Mouse (Mus musculus) gastrocnemius, postnatal 36 days (tissue): ENCODE data around the gene Cacna1d. TPM values are rescaled to one million over a fixed set of nuclear protein-coding genes. Genes with fewer than 3 reads are reported as not detected.

Experiments
- DNase-seq, 2 experiments: peaks; one replicate each; pipeline ENCODE4 v3.0.0; 2022
- intact Hi-C: fragments of 180-260 bp; cut with DNase I; formaldehyde crosslinking; loops from one replicate; pipeline ENCODE4 v1.15.1; 2025
- total RNA-seq, 2 experiments: library from RNA; stranded (reverse); gene quantifications; 2 replicates each; pipeline ENCODE4 v1.2.3; 2021

Gene Cacna1d
- total RNA-seq, 2 experiments from 2014 or later, result 0.26 to 0.91 TPM

DNA sequence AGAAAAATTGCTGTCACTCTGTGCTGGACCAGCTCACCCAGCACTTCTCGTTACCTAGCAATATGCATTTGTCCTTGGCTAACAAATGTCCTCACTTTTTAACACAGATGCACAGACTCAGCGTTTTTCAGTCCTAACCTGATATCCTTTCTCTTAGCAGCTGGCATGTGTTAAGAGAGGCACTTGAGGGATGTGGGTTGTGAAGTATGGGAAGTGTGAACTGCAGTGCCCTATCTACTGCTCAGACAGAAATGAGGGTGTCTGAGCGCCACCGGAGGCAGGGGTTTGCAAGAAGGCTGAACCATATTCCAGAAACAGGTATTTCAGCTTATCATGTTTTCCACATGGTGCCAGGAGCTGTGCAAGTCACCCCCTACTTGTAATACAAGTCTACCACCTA is 27.9 kb downstream of the Cacna1d start:
- intact Hi-C loops, result no loop called here
- no peak for DNase-seq

GRCm38 (mm10) chr14:30459891-30460523 is 31.2 kb downstream of the Cacna1d start:
- peak; percentile 54 to 64 for DNase-seq
- intact Hi-C loops, result loop anchor here (2.0 kb wide), 1 partner anchor 323 kb away; no protein-coding TSS in a partner anchor

- DNase-seq, result no peak
- intact Hi-C loops, result no loop called here
Measured at GRCm38 (mm10) chr14:30458820-30459219, 32.4 kb downstream of the Cacna1d start.

DNA sequence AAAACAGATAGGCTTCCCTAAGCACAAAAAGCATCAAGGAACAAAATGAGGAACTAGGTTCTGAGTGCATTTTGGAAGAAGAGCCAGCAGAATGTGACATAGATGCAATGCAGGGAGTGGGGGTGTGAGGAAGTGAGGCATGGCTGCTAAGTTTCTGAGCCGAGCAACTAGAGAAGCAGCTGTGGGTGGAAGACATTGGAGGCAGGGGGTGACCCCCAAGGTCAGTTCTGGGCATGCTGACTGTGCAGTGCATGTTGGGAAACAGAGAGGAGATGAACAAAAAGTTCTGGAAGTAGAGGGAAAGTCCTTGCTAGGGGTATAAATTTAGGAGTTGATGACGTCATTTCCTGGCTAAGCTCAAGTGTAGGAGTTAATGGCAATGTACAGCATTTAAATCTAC is 33.4 kb downstream of the Cacna1d start:
- intact Hi-C loops, result no loop called here
- DNase-seq, result no peak

DNA sequence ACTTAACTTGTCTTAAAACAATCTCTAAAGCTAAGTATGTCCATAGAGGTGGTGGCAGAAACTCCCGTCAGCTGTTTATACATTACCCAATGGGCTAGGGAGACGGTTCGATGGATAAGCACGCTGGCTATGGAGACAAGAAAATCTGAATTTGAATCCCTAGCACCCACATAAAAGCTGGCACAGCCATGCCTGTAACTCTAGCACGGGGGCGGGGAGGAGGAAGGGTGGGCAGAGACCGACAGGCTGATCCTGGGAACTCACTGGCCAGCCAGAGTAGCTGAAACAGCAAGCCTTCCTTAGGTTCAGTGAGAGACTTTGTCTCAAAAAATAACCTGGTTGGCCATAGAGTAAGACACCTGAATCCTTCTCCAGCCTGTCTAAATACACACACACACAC is 33.8 kb downstream of the Cacna1d start:
- no peak for DNase-seq
- intact Hi-C loops, result no loop called here

DNA sequence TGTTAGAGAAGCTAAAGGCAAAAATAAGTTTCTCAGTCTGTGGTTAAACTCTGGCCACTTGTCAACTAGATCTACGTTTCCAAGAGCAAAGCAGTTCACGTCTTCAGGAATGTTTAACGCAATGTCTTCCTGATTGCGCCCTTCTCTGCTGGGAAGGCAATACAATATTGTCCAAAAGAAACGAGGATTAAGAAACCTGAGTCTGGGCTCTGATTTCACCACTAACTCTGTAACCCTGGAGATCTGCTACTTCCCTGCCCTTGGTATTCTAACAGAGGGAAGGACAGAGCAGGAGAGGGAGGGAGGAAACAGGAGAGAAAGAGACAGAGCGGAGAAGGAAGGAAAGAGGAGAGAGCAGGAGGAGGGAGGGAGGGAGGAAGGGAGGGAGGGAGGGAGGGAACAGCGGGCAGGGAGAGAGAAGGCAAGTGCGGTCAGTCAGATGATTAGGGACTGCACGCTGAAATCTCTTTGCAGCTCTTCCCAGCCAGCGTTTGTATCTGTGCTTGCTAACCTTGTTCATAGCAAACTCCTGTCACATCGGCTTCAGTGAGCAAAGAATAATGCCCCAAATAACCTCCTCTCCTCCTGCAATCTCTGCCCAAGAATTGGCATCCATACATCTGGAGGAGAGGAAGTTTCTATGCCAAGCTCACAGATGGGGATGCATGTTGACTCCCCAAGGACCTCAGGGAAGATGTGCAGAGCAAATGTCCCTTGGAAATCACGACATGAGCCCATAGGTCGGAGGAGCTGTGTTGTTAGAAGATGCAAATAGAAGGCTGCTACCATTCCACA is 35.3 kb downstream of the Cacna1d start:
- intact Hi-C loops, result no loop called here
- no peak for DNase-seq

- intact Hi-C loops, result no loop called here
- DNase-seq, result no peak
Measured at GRCm38 (mm10) chr14:30439915-30440314, 51.3 kb downstream of the Cacna1d start.

DNA sequence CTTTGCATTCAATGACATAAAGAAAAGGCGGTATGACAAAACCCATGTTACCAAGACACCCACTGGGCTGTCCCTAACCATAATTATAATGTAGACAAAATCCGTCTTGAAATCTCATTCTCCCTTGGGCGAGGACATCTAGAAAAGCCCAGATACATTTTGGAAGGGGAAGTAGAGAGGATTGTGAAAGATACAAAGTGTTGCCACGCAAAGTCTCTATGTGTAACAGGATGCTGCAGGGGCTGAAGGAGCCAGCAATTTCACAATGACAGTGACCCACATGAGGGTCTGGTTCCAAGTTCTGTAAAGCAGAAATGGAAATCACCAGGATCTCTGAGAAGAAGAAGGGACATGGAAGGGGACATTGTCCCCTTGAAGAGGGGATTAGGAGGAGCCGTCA is 55.9 kb downstream of the Cacna1d start:
- intact Hi-C loops, result no loop called here

DNA sequence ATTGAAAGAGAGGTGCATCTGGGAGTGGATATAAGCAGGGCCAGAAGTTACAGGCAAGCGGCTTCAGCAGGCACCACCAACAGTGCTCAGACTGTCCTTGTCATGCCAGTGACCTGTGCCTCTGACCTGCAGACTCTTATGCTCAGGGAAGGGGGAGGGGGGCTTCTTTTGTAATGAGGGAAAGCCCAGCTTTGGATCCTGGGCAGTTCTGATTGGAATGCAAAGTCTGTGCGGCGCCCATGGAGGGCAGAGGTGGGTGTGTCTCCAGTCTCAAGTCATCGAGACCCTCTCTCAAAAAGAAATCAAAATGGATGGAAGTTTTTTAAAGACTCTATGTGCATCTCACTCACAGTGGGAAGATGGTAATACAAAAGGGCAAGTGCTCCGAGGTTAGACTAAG is 60.8 kb downstream of the Cacna1d start:
- DNase-seq, result no peak

More for the DNA sequence above, 55.9 kb downstream of the Cacna1d start:
- DNase-seq, result no peak

GRCm38 (mm10) chr14:30430026-30430425 is 61.2 kb downstream of the Cacna1d start:
- intact Hi-C loops, result no loop called here
- no peak for DNase-seq

More for the DNA sequence above, 60.8 kb downstream of the Cacna1d start:
- intact Hi-C loops, result no loop called here

DNA sequence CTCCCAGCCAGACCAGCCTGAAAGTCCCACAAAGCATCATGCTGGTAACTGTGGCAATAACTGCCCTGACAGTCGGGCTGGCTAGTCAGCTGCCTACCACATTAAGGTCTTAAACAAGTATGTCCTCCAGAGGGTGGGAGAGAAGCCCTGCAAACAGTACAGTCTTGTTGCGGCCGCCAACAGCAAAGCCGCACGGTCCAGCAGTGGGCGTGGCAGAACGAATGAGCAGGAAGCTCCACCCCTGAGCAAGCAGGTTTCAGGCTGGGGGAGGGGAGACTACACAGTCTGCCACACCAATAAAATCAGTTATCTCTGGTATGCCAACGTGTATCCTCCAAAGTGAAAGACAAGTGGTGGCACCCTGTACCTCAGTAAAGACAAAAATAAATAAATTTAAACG is 61.6 kb downstream of the Cacna1d start:
- intact Hi-C loops, result no loop called here
- no peak for DNase-seq

DNA sequence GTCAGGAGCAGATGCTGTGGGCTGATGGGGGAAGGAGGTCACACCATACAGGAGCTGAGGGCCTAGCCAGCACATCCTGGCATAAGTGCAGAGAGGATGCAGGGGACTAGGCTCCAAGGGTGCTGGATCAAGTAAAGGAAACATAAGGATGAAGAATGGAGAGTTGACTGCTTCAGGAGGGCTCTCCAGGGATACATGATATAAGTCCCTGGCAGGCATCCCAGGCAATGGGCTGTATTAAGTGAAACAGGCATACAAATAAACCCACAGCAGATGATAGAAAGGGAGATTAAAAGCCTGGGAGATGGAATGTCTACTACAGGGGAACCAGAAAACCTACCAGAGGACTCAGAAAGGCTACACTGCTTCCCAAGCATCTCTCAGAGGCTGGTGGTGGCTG is 62.5 kb downstream of the Cacna1d start:
- intact Hi-C loops, result no loop called here
- DNase-seq, result no peak

DNA sequence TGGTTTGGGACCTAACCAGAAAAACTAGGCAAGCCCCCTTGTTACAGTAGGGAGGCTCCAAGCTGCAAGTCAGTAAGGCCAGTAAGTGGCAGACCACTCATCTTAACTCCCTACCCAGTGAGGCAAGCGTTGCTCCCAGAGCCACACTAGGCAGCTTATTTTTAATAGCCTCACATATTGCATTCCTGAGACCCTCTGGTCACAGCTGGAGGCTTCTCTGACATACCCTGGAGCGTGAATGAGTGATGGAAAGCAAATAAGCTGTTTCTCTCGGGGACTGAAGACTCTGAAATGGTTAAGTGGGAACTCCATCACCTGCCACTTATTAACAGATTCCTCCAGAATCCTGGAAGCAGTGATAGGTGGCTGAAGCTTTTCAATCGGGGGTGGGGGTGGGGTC is 65.4 kb downstream of the Cacna1d start:
- intact Hi-C loops, result no loop called here
- no peak for DNase-seq

GRCm38 (mm10) chr14:30425175-30425574 is 66.1 kb downstream of the Cacna1d start:
- intact Hi-C loops, result no loop called here
- DNase-seq, result no peak

GRCm38 (mm10) chr14:30424638-30425037 is 66.6 kb downstream of the Cacna1d start:
- intact Hi-C loops, result no loop called here
- no peak for DNase-seq

DNA sequence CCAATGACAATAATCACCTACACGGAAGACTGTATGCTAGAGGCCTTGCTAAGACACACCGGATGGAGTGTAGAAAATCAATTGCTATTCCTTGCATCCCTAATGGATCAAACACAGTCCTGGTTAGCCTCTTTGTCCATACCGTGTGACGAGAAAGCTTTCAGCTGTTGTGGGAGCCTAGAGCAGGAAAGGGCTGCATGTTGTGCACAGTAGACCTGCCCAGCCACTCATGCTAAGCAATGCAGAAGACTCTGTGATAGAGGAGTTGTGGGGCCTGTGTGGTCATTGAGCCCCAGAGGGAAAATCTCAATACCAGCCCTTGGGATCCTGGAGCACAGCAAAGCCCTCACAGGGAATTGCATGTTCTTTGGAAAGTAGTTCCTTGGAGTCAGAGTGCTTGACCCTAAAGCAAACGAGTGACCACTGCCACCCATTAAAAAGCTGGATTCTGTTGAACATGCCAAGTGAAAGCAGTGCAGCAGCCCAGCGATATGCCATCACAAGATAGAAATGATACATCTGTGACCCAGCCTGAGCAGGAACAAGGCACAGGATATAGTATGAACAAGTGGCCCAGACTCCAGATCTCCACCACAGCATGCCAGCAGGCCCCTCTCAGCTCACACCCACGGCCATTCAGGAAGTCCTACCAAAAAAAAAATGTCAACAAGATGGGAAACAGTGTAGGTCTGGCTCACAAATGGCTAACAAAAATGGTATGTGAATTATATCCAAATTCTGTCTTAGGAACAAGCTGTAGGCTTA is 68.7 kb downstream of the Cacna1d start:
- no peak for DNase-seq
- intact Hi-C loops, result no loop called here

GRCm38 (mm10) chr14:30419458-30419857 is 71.8 kb downstream of the Cacna1d start:
- no peak for DNase-seq
- intact Hi-C loops, result no loop called here

DNA sequence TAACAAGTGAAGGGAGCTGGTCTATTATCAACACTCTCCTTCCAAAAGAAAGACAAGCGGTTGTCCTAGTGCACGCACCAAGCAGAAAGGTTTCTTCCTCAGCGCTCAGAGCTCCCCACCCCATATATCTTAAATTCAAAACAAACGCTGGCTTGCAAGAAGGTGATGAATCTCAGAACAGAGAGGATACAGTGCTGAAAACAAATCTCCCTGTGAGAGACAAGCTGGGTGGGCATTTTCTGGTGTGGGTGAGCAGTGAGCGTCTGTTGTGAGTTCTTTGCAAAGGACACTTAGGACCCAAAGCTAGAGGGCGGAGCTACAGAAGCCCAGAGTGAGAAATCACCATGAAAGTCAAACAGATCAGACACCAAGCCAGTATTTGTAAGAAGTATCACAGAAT is 72.2 kb downstream of the Cacna1d start:
- DNase-seq, result no peak
- intact Hi-C loops, result no loop called here

GRCm38 (mm10) chr14:30415830-30416229 is 75.4 kb downstream of the Cacna1d start:
- intact Hi-C loops, result no loop called here
- DNase-seq, result no peak

DNA sequence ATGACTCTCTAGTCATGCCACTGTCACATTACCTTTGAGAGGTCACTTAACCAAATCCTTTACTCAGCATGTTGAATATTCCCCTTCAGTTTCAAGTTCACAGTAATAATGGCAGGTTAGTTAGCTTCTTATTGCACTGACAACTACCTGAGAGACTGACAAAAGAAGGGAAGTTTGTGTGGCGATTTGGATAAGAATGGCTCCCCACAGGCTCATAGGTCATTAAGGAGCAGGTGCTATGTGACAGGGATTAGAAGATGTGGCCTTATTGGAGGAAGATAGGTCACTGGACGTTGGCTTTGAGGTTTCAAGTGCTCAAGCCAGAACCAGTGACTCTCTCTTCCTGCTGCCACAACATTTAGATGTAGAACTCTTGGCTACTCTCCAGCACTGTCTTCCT is 77.1 kb downstream of the Cacna1d start:
- no peak for DNase-seq
- intact Hi-C loops, result no loop called here

GRCm38 (mm10) chr14:30409331-30409730 is 81.9 kb downstream of the Cacna1d start:
- intact Hi-C loops, result no loop called here
- no peak for DNase-seq
